Mouse (Mus musculus) left cerebral cortex, postnatal 4 days (tissue): Measurements from ENCODE around the gene Hpse2. TPM values are rescaled to one million over a fixed set of nuclear protein-coding genes. Genes with fewer than 3 reads are reported as not detected.

Source experiments
- DNase-seq: peaks from one replicate; pipeline ENCODE4 v3.0.0-alpha.2; 2022
- intact Hi-C: fragments of 180-260 bp; cut with DNase I; formaldehyde crosslinking; loops from one replicate; pipeline ENCODE4 v1.15.1; 2025
- total RNA-seq, 2 experiments: library from RNA; stranded (reverse); gene quantifications; 2 replicates each; pipeline ENCODE4 v1.2.3; 2021

The Hpse2 gene
- total RNA-seq, 2 experiments from 2014 or later = 1.0 to 1.1 TPM

- intact Hi-C loops = no loop called here
- no peak for DNase-seq
Observed at GRCm38 (mm10) chr19:42745084-42745868, 642.9 kb downstream of the Hpse2 start.

- intact Hi-C loops = loop anchor here (5.0 kb wide), 1 partner anchor 152 kb away; no protein-coding TSS in a partner anchor
- peak; percentile 66 for DNase-seq
Observed at GRCm38 (mm10) chr19:42744162-42744586, 644.0 kb downstream of the Hpse2 start.

GRCm38 (mm10) chr19:42743261-42743660 is 644.9 kb downstream of the Hpse2 start:
- intact Hi-C loops = loop anchor here (5.0 kb wide), 1 partner anchor 151 kb away; no protein-coding TSS in a partner anchor
- no peak for DNase-seq

- intact Hi-C loops = loop anchor here (5.0 kb wide), 1 partner anchor 150 kb away; no protein-coding TSS in a partner anchor
- DNase-seq = no peak
Observed at GRCm38 (mm10) chr19:42741884-42742283, 646.3 kb downstream of the Hpse2 start.

DNA sequence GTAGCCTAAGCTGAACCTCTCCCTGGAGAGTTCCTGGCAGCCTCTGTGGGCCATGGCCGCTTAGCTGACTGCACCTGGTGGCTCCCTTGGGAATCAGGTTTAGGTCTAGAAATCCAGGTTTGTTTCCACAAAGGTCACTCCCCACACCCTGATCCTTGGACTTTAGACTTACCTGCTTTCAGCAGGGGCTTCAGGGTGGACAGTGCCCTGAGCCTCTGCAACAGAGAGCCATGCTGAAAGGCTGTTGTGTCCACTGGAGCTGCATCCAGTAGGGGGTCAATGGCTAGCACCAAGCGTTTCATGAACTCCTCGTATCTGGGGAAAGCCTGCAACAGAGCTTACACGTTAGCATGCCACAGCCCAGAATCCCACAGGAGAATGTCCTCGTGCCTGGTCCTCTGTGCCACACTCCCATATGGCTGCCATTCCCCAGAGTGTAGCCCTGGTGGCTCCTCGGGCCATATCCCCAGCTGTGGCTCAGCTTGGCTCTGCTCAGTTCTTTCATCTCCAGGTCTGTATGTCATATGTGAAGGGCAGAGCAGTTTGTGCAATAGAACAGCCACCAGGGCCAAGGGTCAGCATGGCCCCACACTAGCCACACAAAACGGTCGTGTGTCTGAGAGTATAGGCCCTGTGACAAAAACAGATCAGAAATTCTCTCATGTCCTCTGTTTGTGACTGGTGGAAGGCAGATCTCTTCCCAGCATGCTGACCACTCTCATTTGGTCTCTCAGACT is 647.8 kb downstream of the Hpse2 start:
- intact Hi-C loops = loop anchor here (5.0 kb wide), 1 partner anchor 148 kb away; no protein-coding TSS in a partner anchor
- no peak for DNase-seq

DNA sequence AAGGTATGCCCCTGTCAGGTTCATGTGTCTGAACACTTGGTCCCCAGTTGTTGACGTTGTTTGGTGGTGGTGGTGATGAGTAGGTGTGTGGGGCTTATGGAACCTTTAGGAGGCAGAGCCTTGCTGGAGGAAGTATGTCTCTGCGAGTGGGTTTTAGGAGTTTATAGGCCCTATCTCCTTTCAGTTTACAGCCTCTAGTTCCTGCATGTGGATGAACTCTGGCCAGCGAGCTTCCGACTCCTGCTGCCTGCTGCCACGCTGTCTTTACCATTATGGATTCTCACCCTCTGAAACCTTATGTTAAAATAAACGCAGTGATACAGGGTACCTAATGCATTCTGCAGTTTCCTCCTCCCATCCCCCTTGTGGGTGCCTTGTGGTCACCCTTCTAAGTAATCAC is 648.4 kb downstream of the Hpse2 start:
- intact Hi-C loops = loop anchor here (5.0 kb wide), 1 partner anchor 147 kb away; no protein-coding TSS in a partner anchor

GRCm38 (mm10) chr19:42737753-42738152 is 650.4 kb downstream of the Hpse2 start:
- DNase-seq = no peak
- intact Hi-C loops = no loop called here

More for the DNA sequence above, 648.4 kb downstream of the Hpse2 start:
- no peak for DNase-seq

Other genes starting within 250 kb of the Hpse2 start
- gene Cnnm1, start 52.1 kb upstream of the Hpse2 start, total RNA-seq = 10 to 100 TPM; 24.6 to 25.8 TPM
- 10 to 100 TPM; 75.4 to 89.8 TPM for gene Got1, start 136.2 kb upstream of the Hpse2 start, total RNA-seq
- not detected for gene Nkx2-3, start 224.0 kb upstream of the Hpse2 start, total RNA-seq